Mouse (Mus musculus) urinary bladder, postnatal 14 days (tissue): ENCODE measurements around the gene Gm17693.
"Not testable (repeated sequence)": the region's sequence is repeated elsewhere in the genome, so short reads cannot be mapped to it uniquely, and the experiment has no call there.

Experiments
- DNase-seq: peaks from one replicate; pipeline ENCODE4 v3.0.0; 2021; ENCODE audit warnings: low spot score

Gene Gm17693

DNA sequence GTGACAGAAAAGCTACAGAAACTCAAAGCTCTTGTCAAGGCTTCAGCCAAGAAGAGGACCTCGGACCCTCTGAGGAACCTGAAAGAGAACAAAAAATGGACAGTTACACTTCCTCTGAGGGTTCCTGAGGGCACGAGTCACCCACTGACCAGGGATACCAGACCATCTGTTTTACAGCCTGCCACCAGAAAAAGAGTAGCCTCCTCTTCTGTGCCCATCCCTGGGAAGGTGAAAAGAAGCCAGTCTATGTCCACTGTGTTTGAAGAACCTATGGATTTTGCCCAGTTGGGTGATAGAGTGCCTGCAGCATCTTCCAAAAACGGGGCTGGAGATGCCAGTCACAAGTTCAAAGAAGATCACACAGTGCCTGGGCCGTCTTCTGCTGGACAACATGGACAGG is at the start of gene Gm17693:
TSS of gene Gm17693 (plus strand) at position 301 of the 400 bp plus-strand sequence.
- DNase-seq, result not testable (repeated sequence)
